Mouse (Mus musculus) granulocyte monocyte progenitor cell, adult 5-6 weeks (primary cell): ENCODE measurements around the gene Bmpr1a. TPM values are rescaled to one million over a fixed set of nuclear protein-coding genes. Genes with fewer than 3 reads are reported as not detected.
"Not testable (repeated sequence)": the region's sequence is repeated elsewhere in the genome, so short reads cannot be mapped to it uniquely, and the experiment has no call there.

Experiments used
- ATAC-seq: replicated peaks from 2 replicates; pipeline ENCODE4 v1.8.0; 2016; ENCODE audit warnings: mild to moderate bottlenecking, moderate TSS enrichment, inconsistent platforms; ENCODE audit not compliant: poor library complexity, severe bottlenecking
- total RNA-seq, 2 experiments: library from RNA; stranded (forward) in 1 of 2; stranded (reverse) in 1 of 2; fragments of 200-712, 200-1000 nt in 1 of 2; fragments of >200 nt in 1 of 2; fragmentation: Nextera tagmentation in 1 of 2; gene quantifications; 2 replicates each; pipeline ENCODE4 v1.2.3; 2014 to 2017

Bmpr1a gene
- total RNA-seq, 2 experiments from 2014 or later = 0.46 TPM; not detected in 1

- ATAC-seq = no peak
These were observed 48.9 kb downstream of the Bmpr1a start for GRCm38 (mm10) chr14:34454282-34454681.

DNA sequence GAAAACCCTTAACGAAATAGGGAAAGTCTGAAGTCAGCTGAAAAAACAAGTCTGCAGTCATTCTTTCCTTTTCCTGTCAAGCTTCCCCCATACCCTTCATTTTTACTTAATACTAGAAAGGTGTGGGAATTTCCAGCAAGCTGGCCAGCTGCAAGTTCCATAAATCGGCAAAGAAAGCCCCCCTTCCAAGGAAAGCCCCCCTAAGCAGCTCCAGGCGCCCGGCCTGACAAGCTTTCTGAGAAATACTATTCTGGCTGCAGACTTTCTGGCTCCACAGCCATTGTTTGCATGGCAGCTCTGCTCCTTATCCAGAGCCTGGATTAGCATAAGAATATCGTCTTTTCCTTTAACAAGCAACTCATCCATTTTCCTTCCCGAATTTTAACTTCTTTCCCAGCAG is 49.5 kb downstream of the Bmpr1a start:
- no peak for ATAC-seq

DNA sequence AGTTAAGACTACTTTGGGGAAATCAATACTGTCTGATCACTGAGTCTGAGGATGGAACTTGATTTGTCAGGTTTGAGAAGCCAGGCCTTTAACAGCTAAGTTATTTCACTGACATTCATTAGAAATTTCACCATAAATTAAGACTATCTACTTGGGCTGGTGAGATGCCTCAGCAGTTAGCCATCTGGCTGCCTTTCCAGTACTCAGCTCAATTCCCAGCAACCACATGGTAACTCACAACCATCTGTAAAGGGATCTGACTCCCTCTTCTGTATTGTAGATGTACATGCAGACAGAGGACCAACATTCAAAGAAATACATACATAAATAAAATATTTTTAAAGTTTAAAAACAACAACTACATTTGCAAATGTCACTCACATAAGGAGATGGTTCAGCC is 51.3 kb downstream of the Bmpr1a start:
- no peak for ATAC-seq

DNA sequence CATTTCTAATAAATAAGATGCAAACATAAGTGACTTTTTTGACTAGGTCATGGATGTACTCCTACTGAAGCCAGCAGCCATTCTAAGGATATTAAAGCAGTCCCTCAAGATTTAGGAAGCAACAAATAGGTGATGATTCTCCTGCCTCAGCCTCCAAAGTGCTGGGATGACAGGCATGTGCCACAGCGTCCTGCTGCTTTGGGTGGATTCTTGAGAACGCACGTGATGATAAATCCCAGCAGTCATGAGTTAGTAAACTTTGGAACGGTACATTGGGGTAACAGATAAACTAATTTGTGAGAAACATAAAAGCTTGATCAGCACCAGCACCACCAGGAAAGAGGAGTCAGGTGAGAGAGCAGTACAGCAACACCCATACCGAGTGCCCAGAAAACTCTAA is 52.7 kb downstream of the Bmpr1a start:
- no peak for ATAC-seq

DNA sequence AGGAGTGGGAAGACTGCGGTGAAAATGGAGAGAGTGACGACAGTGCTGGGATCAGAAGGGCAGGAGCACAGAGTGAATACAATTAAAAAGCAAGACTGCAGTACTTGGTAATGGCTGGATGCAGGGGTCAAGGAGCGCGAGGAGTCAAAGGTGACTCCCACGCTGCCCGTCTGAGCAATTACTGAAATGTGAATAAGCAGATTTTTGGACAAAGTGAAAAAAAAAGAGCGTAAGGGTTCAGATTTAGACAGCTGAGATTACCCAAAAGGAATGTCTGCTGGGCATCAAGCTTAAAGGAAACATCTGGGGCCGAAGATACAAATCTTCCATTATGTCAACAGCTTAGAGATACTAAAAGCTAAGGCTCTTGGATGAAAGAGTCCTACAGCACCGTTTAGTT is 53.3 kb downstream of the Bmpr1a start:
- ATAC-seq = no peak

- ATAC-seq = no peak
These were observed 54.7 kb downstream of the Bmpr1a start for GRCm38 (mm10) chr14:34448398-34448797.

DNA sequence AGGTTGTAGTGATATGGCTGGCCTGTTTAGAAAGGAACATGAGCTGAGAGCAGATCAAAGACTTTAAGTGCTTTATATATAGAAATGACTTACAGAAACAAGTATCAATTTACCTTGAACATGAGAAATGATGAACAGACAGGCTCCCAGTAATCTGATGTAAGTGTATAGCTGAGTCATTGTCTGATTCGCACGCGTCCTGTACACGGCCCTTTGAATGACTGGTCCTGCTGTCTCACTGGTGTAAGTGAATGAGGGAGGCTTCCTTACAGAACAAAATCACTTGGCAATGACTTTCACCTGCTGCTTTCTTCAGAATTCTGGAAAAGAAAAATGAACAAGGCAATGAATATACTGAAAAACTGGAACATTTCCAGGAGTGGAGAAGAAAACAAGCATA is 55.5 kb downstream of the Bmpr1a start:
- ATAC-seq = no peak

- no peak for ATAC-seq
These were observed 56.5 kb downstream of the Bmpr1a start for GRCm38 (mm10) chr14:34446624-34447023.

- no peak for ATAC-seq
These were observed 57.8 kb downstream of the Bmpr1a start for GRCm38 (mm10) chr14:34445348-34445747.

DNA sequence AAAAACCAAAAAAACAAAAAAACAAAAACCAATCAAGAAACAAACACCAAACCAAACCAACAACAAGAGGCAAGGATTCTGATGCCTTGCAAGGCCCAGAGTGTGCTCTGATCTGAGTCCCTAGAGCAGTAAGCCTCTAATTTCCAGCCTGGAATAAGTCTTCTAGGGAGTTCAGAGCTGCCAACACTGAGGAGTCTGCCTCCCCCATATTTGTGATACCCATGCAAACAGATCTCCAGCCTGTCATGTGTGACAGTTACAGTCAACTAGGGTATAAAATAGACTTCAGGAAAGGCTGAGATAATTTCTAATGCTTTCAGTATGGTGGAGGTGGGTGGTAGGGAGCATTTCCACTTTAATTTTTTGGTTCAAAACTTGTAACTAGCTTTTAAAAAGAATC is 58.2 kb downstream of the Bmpr1a start:
- no peak for ATAC-seq

- ATAC-seq = no peak
These were observed 58.8 kb downstream of the Bmpr1a start for GRCm38 (mm10) chr14:34444368-34444767.

- ATAC-seq = no peak
These were observed 60.6 kb downstream of the Bmpr1a start for GRCm38 (mm10) chr14:34442531-34442930.

DNA sequence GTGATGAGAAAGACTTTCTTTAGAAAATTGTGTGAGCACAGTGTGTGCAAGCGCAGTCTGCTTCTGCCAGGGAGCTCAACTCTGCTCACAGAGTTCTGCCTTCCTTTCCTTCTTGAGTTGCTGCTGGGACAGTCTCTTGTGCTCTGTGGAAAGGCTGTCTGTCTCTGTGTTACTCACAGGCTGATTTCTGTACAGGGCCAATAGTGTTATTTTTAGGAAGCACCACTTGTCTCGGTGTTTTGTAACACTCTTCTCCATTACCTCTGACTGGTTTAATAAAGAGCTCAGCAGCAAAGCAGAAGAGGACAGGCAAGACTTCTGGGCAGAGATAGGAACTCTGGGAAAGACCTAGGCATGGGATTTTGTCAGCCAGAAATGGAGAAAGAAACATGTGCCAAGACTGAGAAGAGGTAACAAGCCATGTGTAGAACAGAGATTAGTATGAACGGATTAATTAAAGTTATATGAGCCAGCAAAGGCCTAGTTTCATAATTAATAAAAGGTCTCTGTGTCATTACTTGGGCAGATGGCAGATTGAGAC is 62.5 kb downstream of the Bmpr1a start:
- no peak for ATAC-seq

GRCm38 (mm10) chr14:34429069-34429468 is 74.1 kb downstream of the Bmpr1a start:
- ATAC-seq = no peak

DNA sequence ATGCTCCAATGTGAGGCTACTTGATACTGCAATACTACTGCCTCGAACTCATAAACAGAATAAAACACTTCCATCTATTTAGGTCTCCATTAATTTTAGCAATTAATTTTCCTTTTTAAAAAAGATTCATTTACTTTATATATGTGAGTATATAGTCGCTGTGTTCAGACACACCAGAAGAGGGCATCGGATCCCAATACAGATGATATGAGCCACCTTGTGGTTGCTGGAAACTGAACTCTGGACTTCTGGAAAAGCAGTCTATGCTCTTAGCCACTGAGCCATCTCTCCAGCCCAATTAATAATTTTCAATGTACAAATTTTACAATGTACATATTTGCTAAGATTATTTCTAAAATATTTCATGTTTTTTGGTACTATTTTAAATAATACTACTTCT is 74.9 kb downstream of the Bmpr1a start:
- no peak for ATAC-seq

DNA sequence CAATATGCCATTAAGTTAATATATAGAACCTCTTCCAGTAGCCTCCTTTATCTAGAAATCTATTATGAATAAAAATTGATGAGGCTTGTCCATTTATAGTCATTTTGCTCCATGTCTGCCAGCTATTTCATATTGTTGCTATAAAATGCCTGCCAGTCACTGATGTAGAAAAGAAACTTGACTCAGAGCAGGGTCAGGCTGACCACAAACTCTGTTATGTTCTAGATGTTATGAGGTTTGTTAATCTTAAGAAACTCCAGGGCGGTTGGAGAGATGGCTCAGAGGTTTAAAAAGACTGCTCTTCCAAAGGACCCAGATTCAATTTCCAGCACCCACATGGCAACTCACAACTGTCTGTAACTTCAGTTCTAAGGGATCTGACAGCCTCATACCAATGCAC is 82.1 kb downstream of the Bmpr1a start:
- no peak for ATAC-seq

DNA sequence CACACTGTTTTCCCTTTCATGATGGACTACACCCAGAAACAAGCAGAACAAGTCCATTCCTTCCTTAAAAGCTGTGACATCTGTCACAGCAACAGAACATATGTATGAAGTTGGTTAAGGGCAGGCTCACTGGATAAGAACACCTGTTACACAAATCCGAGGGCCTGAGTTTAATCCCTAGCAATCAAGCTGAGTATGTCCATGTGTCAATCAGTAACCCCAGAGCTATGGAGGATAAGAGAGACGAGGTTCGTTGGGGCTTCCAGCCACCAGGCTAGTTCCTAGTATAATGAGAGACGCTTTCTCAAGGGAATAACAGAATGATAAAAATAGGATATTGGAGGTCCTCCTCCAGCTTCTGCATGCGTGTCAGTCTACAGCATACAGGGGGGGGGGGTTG is 85.6 kb downstream of the Bmpr1a start:
- ATAC-seq = no peak

DNA sequence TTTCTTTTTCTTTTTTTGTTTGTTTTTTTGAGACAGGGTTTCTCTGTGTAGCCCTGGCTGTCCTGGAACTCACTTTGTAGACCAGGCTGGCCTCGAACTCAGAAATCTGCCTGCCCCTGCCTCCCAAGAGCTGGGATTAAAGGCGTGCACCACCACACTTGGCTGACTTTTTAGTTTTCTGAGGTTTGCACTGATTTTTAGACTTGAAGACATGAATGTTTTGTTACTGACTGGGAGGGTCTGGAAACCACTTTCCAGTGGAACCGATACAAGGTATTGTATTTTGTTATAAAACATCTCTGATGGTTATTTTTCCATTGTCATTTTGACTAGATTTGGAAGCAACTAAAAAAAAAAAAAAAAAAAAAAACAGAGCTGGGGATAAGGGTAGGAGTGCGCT is 86.2 kb downstream of the Bmpr1a start:
- ATAC-seq = not testable (repeated sequence)

DNA sequence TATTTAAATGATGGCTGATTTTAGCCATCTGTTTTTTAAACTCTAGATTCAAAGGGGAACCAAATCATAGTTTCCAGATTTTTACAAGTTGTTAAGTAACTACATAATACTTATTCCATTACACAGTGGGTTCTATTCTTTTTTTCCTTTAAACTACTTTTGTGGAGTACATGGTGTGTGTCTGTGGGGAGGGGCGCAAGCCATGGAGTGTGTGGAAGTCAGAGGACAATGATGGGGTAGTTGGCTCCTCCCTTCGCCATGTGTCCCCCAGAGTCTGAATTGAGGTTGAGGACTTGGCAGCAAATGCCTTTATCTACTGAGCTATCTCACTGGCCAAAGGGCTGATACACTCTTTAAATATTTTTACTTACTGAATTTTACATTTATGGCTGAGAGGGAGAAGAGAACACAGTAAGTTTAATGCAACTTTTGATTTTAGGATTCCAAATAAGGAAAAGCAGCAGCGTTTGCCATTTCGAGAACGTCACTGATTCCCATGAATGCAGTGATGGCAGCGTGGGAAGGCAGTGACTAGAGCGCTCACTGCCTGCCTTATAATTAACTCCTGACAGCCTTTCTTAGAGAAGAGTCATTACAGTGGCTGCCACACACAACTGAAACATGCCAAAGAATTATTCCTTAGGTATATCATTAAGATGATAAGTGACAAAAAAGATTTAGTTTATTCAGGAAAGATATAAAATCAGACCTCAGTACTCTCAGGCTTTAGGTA is 90.8 kb downstream of the Bmpr1a start:
- ATAC-seq = no peak

DNA sequence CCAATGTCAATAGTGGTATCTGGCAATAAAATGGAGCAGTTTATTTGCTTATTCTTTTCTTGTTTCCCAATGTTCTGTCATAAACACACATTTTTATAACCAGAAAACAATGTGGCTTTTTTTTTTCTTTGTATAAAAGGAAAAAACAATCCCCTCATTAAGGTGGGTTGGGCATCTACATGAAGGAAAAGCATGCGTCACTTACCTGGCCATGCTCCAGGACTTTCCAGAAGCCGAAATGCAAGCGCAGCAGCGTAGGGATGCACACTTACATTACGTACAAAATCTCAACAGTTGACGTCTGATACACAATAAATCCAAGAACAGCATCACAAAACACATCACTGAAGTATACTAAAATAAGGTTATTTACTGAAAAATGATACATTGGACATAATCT is 92.4 kb downstream of the Bmpr1a start:
- no peak for ATAC-seq

DNA sequence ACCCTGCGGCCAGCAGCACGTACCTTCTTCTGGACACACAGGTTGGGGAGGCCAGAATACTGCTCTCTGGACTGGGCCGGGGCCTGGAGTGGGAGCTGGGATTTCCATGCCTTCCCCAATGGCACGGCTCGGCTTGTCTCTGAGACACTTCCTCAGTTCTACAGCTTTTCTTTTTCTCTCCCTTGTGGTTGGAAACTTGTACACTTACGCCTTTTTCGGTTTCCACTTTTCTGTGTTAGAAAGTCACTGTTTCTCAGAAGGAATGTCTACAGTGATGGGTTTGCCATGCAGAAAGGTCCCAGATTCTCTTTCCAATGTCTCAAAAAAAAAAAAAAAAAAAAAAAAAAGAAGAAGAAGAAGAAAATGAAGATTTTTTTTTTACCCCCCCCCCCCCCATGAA is 99.7 kb downstream of the Bmpr1a start:
- no peak for ATAC-seq

- no peak for ATAC-seq
These were observed 100.3 kb downstream of the Bmpr1a start for GRCm38 (mm10) chr14:34402871-34403270.
